In the genomic region with DNA sequence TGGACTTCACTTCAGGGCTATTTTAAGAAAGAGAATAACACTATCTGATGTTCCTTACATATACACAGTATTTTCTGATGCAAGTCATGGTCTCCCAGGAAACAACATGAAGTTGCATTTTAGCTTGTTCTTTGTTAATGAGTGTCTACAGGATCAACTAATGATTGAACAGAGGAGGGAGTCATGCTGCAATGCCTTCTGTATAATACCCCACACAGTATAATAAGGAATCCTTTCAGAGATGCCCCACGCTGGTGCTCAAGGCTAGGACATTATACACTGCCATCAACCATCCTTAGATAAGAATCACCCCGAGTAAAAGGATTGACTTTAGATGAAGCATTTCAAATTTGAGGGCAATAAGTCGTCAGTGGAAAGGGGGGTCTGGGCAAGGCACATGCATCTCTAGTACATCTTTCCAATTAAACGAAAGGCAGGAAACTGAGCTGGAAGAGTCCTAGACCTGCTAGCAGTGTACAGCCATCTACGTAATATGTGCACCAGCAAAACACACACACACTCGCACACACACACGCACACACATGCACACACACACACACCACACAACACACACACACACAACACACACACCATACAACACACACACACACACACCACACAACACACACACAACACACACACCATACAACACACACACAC, we compare ENCODE assay signal across 23 mouse cellular contexts.
A peak's percentile ranks its signal among the peaks of the same experiment; 100 is the strongest.
DNase-seq lines count a peak whose midpoint lies in the region; ATAC-seq and TF ChIP-seq lines count a peak whose summit lies in the region.
"Had no signal": no experiment of that assay in that cellular context is flagged by ENCODE, and none has a peak within 500 bp of the region (broad histone marks: within the 10 kb centered on the region; RNA-seq: fewer than 3 reads in every experiment).

No protein-coding gene starts in this region.

- no peak overlapping the region for H3K9ac ChIP-seq in kidney, embryonic 14.5 days (ENCODE audit: low read depth, low read length)
- H3K9ac ChIP-seq in kidney, postnatal 0 days (ENCODE audit: low read depth, low read length), result no peak overlapping the region
- H3K9ac ChIP-seq: forebrain, embryonic 13.5 days; heart, embryonic 13.5 days; hindbrain, embryonic 14.5 days had no signal

- no peaks in the 10 kb centered on the region for H3K27me3 ChIP-seq in kidney, embryonic 14.5 days (ENCODE audit: control insufficient read depth, insufficient read depth, low read length)
- no peaks in the 10 kb centered on the region for H3K27me3 ChIP-seq in kidney, postnatal 0 days (ENCODE audit: insufficient read depth, low read length)
- H3K27me3 ChIP-seq: forebrain, embryonic 13.5 days; heart, embryonic 13.5 days had no signal

- no peaks in the 10 kb centered on the region for H3K4me1 ChIP-seq in kidney, embryonic 14.5 days (ENCODE audit: control insufficient read depth, insufficient read depth, low read length)
- no peaks in the 10 kb centered on the region for H3K4me1 ChIP-seq in kidney, postnatal 0 days (replicated peaks; ENCODE audit: insufficient read depth, low read length)
- H3K4me1 ChIP-seq: forebrain, embryonic 10.5 days; heart, embryonic 10.5 days; heart, embryonic 13.5 days had no signal

- H3K4me3 ChIP-seq in kidney, embryonic 14.5 days (ENCODE audit: low read length), result no peak overlapping the region
- H3K4me3 ChIP-seq in kidney, postnatal 0 days (replicated peaks; ENCODE audit: low read depth, low read length), result no peak overlapping the region
- H3K4me3 ChIP-seq: forebrain, embryonic 10.5 days; forebrain, embryonic 13.5 days; heart, adult 2 months; heart, embryonic 10.5 days; heart, embryonic 13.5 days had no signal

- no peak for TF ChIP-seq CTCF in kidney, postnatal 0 days (IDR thresholded peaks at IDR 0.05; ENCODE audit: low read depth)

- WGBS in kidney, embryonic 14.5 days, result 80% methylated on average over 7 of the region's 7 CpGs
- 70% methylated on average over 7 of the region's 7 CpGs for WGBS in kidney, postnatal 0 days

- peak; percentile 73 for ATAC-seq in kidney, embryonic 14.5 days (ENCODE audit: low FRiP score, low TSS enrichment)
- ATAC-seq in kidney, postnatal 0 days (replicated peaks; ENCODE audit: low FRiP score, low read depth), result peak; percentile 79; the same call in 1 of the 2 replicates
- ATAC-seq: forebrain, embryonic 13.5 days; forebrain, embryonic 16.5 days; hindbrain, postnatal 0 days; Patski had no signal

- no peaks in the 10 kb centered on the region for H3K9me3 ChIP-seq in kidney, embryonic 14.5 days (ENCODE audit: control insufficient read depth, low read length)
- H3K9me3 ChIP-seq in kidney, postnatal 0 days (replicated peaks; ENCODE audit: low read length), result no peaks in the 10 kb centered on the region
- H3K9me3 ChIP-seq: forebrain, embryonic 10.5 days; forebrain, embryonic 13.5 days; heart, embryonic 10.5 days; heart, embryonic 13.5 days had no signal

- no peak for DNase-seq in kidney, postnatal 10 days
- DNase-seq in kidney, postnatal 0 days (ENCODE audit: low spot score), result peak; percentile 14
- DNase-seq in kidney, postnatal 25 days, result no peak
- peak; percentile 19 for DNase-seq in c-Kit-positive CD71-positive TER-119-negative erythroid progenitor cells, embryonic 14.5 days (ENCODE audit: low read depth)
- DNase-seq in adrenal gland, adult 8-10 months, result no peak
- DNase-seq: adrenal gland, postnatal 14 days; cerebellum, adult 18-20 months; cerebellum, adult 9-10 months; cerebellum, postnatal 14 days; gastrocnemius, postnatal 10 days; gastrocnemius, postnatal 36 days; heart, adult 2 months; heart, postnatal 14 days; heart, postnatal 4 days had no signal

- no peak overlapping the region for H3K27ac ChIP-seq in kidney, embryonic 14.5 days (ENCODE audit: low read depth, low read length)
- no peak overlapping the region for H3K27ac ChIP-seq in kidney, postnatal 0 days
- H3K27ac ChIP-seq: forebrain, embryonic 10.5 days; forebrain, embryonic 13.5 days; heart, adult 2 months; heart, embryonic 10.5 days; heart, embryonic 13.5 days; hindbrain, embryonic 14.5 days; hindbrain, postnatal 0 days had no signal

- H3K4me2 ChIP-seq in kidney, embryonic 14.5 days (replicated peaks; ENCODE audit: low read depth, low read length), result no peak overlapping the region
- no peak overlapping the region for H3K4me2 ChIP-seq in kidney, postnatal 0 days (ENCODE audit: low read length)
- H3K4me2 ChIP-seq: forebrain, embryonic 13.5 days; heart, embryonic 13.5 days; hindbrain, embryonic 14.5 days had no signal

- H3K36me3 ChIP-seq in kidney, embryonic 14.5 days (ENCODE audit: control insufficient read depth, insufficient read depth, low read length), result no peaks in the 10 kb centered on the region
- no peaks in the 10 kb centered on the region for H3K36me3 ChIP-seq in kidney, postnatal 0 days (ENCODE audit: insufficient read depth, low read length)
- H3K36me3 ChIP-seq: forebrain, embryonic 10.5 days; heart, embryonic 10.5 days; heart, embryonic 13.5 days had no signal

Comparison
In these comparisons a context has a peak if more than half of its experiments do, and no peak if none do; other contexts are left out.
1. DNase-seq: peak in kidney, postnatal 0 days (single experiment) and c-Kit-positive CD71-positive TER-119-negative erythroid progenitor cells, embryonic 14.5 days (single experiment); none in kidney, postnatal 10 days (single experiment), kidney, postnatal 25 days (0 of 2) and adrenal gland, adult 8-10 months (single experiment).